Mouse (Mus musculus) liver, embryonic 11.5 days (tissue): ENCODE measurements around the gene Csnk2a1. TPM values are rescaled to one million over a fixed set of nuclear protein-coding genes. Genes with fewer than 3 reads are reported as not detected.

ENCODE experiments used
- ATAC-seq: fragments of 200-750 bp; cut with Nextera tagmentation; replicated peaks from 2 replicates; pipeline ENCODE4 v1.8.0; 2017; ENCODE audit warnings: moderate number of reproducible peaks, mild to moderate bottlenecking, moderate TSS enrichment, moderate library complexity; ENCODE audit not compliant: low FRiP score
- DNase-seq: peaks from one replicate; pipeline ENCODE4 v3.0.0-alpha.2; 2017; ENCODE audit warnings: low spot score
- H3K27ac ChIP-seq: fragments of 300-500 bp; sonication (generic); 2 replicates; pipeline ENCODE4 v1.5.1; 2014; ENCODE audit warnings: mild to moderate bottlenecking, low read depth, low read length, control low read depth
- H3K27me3 ChIP-seq: fragments of 300-500 bp; sonication (generic); replicated peaks from 2 replicates; pipeline ENCODE4 v1.6.1; 2014; ENCODE audit warnings: low read length, mixed read lengths; ENCODE audit not compliant: control insufficient read depth, insufficient read depth
- H3K36me3 ChIP-seq: fragments of 300-500 bp; sonication (generic); 2 replicates; pipeline ENCODE4 v1.6.1; 2014; ENCODE audit warnings: mild to moderate bottlenecking, low read length, moderate library complexity, mixed read lengths; ENCODE audit not compliant: control insufficient read depth, insufficient read depth
- H3K4me1 ChIP-seq: fragments of 300-500 bp; sonication (generic); replicated peaks from 2 replicates; pipeline ENCODE4 v1.6.1; 2014; ENCODE audit warnings: low read length, mixed read lengths; ENCODE audit not compliant: control insufficient read depth, insufficient read depth
- H3K4me2 ChIP-seq: fragments of 300-500 bp; sonication (generic); 2 replicates; pipeline ENCODE4 v1.6.1; 2014; ENCODE audit warnings: mild to moderate bottlenecking, control low read depth, moderate library complexity
- H3K4me3 ChIP-seq: fragments of 300-500 bp; sonication (generic); 2 replicates; pipeline ENCODE4 v1.5.1; 2014; ENCODE audit warnings: low read depth, low read length, control low read depth
- H3K9ac ChIP-seq: fragments of 300-500 bp; sonication (generic); 2 replicates; pipeline ENCODE4 v1.6.1; 2014; ENCODE audit warnings: low read depth, low read length, control low read depth
- H3K9me3 ChIP-seq: fragments of 300-500 bp; sonication (generic); 2 replicates; pipeline ENCODE4 v1.6.1; 2016; ENCODE audit warnings: low read length, inconsistent platforms, mixed read lengths; ENCODE audit not compliant: control insufficient read depth
- WGBS: fragments of 180-500 bp; shearing (Covaris S2); extraction: QIAGEN DNeasy Blood & Tissue Kit; methylation state at CpG from one replicate; pipeline ENCODE4 v1.1.7; 2014; 5-methylcytosine and 5-hydroxymethylcytosine counted together
- polyA plus RNA-seq: library from polyadenylated mRNA; unstranded; fragments of >200 nt; fragmentation: Nextera tagmentation; extraction: Ambion mirVana; gene quantifications from 2 replicates; pipeline ENCODE4 v1.2.1, GENCODE M21; 2014

The Csnk2a1 gene
- 45.1 and 65.2 TPM in 2 replicates for polyA plus RNA-seq

DNA sequence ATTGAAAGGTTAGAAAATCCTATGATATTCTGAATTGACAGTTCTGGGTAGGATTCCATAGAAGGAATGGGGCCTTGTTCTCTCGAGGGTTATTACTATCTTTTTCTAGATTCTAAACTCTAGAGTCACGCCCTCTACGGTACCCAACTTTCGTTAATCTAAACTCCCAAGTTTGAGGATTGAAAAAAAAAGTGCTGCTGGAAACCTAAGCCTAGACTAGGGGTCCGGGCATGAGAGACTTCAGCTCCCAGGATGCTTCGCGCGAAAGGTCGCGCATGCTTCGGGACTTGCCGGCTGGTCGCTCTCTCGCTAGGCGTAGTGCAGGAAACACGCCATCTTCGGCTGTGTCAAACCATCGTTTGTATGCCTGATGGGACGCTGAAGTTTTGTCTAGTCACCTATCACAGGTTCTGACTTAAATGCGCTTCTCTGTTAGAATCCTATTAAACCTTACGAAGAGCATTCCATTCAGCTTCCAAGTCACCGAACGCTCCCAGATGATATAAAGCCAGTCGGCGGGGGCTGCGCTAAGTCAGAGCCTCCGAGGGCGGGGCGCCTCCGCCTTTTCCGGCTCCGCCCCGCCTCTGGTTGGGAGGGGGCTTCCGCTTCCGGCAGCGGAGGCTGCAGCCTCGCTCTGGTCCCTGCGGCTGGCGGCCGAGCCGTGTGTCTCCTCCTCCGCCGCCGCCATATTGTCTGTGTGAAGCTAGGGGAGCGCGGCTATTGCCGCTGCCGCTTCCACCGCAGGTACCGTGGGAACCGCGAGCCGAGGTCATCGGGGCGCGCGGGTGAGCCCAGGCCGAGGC is at the start of gene Csnk2a1:
Csnk2a1 (plus strand) TSS at position 592 of the 803 bp plus-strand sequence.
- Histone ChIP-seq H3K4me3 (peak within 1 kb of the TSS; percentile 79), H3K9ac (peak within 1 kb of the TSS; percentile 89), H3K9me3 (no peaks in the 10 kb centered on the region), H3K4me1 (peaks cover 12% of the 10 kb centered on the region), H3K4me2 (peak within 1 kb of the TSS; percentile 87), H3K36me3 (no peaks in the 10 kb centered on the region; the same call in 1 of the 2 replicates), H3K27me3 (no peaks in the 10 kb centered on the region), H3K27ac (peak within 1 kb of the TSS; percentile 89)
- ATAC-seq: peak; percentile 93
- 3% methylated on average over 58 of the region's 58 CpGs for WGBS
- peak; percentile 92 for DNase-seq

DNA sequence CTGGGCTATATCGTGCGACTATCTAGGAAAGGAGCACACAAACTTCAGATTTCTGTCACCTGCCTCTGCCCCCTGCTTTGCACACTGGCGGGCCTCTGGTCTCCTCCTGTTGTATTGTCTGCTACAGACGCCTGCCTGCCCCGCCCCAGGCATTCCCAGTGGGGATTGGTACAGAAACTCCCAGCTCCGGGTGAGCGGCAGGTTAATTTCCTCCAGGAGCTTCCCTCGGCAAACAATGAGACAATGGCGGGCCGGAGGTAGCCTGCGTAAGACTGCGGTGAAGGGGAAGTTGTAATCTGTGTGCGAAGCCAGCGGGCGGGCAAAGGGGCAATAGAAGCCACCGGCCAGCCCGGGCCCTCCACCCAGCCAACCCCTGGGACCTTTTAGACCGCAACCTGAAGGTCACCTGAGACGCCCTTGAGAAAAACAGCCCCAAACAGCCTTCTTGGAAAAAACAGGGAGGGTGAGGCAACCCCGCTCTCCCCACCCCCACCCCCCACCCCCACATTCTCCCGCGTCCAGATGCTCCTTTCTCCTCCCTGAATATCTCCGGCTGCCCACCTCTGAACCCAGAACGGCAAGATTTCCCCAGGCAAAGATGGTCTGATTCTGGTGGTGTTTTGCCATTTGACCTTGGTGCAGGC is 49.4 kb upstream of the Csnk2a1 start:
- Histone ChIP-seq H3K36me3 (no peaks in the 10 kb centered on the region), H3K4me2 (peak overlapping the region; percentile 13), H3K9ac (no peak overlapping the region), H3K4me1 (no peaks in the 10 kb centered on the region), H3K27me3 (peaks cover 7% of the 10 kb centered on the region), H3K9me3 (no peaks in the 10 kb centered on the region), H3K27ac (no peak overlapping the region), H3K4me3 (no peak overlapping the region)
- WGBS: 17% methylated on average over 24 of the region's 24 CpGs
- no peak for ATAC-seq
- no peak for DNase-seq

DNA sequence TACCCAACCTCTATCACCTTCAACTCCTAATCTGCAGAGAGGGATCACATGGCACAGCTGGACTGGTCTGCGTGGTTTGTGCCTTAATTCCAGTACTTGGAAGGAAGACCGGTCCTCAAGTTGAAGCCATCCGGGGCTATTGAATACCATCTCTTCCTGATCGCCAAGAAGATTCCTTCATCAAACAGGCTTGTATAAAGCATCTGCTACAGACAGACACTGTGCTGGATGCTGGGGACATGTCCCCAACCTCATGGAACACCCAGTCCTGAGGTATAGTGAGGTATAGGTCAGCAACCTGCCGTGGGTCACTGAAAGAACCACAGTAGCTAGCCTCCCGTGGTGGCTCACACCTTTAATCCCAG is 48.9 kb upstream of the Csnk2a1 start:
- ATAC-seq: no peak
- Histone ChIP-seq H3K36me3 (no peaks in the 10 kb centered on the region), H3K27me3 (peaks cover 7% of the 10 kb centered on the region), H3K27ac (no peak overlapping the region), H3K9ac (no peak overlapping the region), H3K9me3 (no peaks in the 10 kb centered on the region), H3K4me2 (no peak overlapping the region; the same call in 1 of the 2 replicates), H3K4me1 (no peaks in the 10 kb centered on the region), H3K4me3 (no peak overlapping the region)
- WGBS: 72% methylated on average over 6 of the region's 6 CpGs
- DNase-seq: no peak

DNA sequence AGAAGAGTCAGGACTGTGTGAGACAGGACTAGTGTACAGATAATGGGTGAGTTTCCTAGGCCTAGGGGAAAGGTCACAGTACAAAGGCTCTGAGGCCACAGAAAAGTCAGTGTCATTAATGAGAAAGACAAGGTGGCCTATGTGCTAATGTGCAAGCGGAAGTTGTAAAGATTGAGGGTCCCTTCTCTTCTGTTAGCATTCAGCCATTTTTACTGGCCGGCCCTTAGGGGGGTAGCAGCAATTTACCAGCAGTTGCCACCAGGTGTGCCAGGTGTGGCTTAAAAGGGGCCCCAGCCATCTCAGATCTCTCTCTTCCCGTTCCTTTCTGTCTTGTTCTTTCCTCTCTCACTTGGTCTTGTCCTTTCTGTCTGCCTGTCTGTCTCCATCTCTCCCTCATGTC is 48.3 kb upstream of the Csnk2a1 start:
- ATAC-seq (no peak), DNase-seq (no peak)
- no peaks in the 10 kb centered on the region for H3K36me3 ChIP-seq
- no peak overlapping the region for H3K4me3 ChIP-seq
- H3K4me1 ChIP-seq: no peaks in the 10 kb centered on the region
- H3K4me2 ChIP-seq: no peak overlapping the region
- H3K27me3 ChIP-seq: peaks cover 7% of the 10 kb centered on the region
- WGBS: 69% methylated on average over 3 of the region's 3 CpGs
- H3K27ac ChIP-seq: no peak overlapping the region
- H3K9ac ChIP-seq: no peak overlapping the region
- H3K9me3 ChIP-seq: no peaks in the 10 kb centered on the region

DNA sequence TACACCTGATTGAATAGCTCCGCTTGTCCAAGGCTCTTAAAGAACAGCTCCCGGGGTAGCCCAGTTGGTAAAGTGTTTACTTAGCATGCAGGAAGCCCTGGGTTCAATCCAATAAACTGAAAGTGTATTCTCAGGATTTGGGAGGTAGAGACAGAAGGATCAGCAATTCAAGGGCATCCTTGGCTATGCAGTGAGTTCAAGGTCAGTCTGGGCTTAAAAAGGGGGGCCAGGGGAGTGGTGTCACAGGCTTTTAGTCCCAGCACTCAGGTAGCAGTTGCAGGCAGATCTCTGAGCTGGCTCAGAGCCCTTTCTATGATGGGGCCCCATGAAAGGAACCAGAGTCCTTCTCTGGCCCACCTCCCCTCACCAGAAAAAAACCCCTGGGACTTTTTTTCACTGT is 47.3 kb upstream of the Csnk2a1 start:
- Histone ChIP-seq H3K36me3 (no peaks in the 10 kb centered on the region), H3K27ac (no peak overlapping the region), H3K9me3 (no peaks in the 10 kb centered on the region), H3K27me3 (peaks cover 7% of the 10 kb centered on the region), H3K9ac (no peak overlapping the region), H3K4me3 (no peak overlapping the region), H3K4me2 (no peak overlapping the region), H3K4me1 (no peaks in the 10 kb centered on the region)
- WGBS: 78% methylated on average over 2 of the region's 2 CpGs
- DNase-seq (no peak), ATAC-seq (no peak)

DNA sequence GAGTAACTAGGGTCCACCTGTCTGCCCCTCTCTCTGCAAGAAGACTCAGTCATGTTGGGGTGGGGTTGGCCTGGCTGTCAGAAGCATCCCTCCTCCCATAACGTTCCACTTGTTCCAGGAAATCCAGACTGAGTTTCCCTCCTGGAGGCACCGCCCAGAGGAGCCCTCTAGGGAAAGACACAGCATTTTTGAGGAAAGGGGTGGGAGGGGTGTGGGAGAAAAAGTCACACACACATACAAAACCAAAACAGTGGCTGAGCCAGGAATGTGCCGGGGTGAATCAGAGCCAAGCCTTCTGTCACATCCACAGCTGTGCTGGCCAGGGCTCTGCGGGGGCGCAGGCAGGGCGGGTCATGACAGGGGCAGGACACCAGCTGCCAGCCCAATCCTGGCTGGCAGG is 46.3 kb upstream of the Csnk2a1 start:
- Histone ChIP-seq H3K36me3 (no peaks in the 10 kb centered on the region), H3K27ac (no peak overlapping the region), H3K9me3 (no peaks in the 10 kb centered on the region), H3K4me3 (no peak overlapping the region), H3K4me2 (no peak overlapping the region), H3K4me1 (no peaks in the 10 kb centered on the region), H3K9ac (no peak overlapping the region), H3K27me3 (peaks cover 7% of the 10 kb centered on the region)
- 69% methylated on average over 6 of the region's 6 CpGs for WGBS
- no peak for ATAC-seq
- DNase-seq: no peak

DNA sequence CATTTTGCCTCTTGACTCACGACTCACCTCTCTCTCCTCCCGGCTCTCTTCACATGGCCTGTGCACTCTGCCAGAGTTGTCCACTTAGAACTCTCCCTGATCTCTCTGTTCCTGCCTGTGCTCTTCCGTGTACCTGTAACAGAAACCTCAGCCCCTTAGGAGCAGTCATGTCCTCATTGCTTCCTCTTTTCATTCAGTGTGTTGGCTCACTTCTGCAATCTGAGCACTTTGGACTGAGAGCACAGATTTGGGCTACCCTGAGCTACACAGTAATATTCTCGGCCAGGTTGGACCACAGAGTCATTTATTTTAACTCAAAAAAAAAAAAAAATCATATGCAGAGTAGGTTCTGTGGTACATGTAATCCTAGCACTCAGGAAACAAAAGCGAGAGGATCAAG is 39.5 kb upstream of the Csnk2a1 start:
- H3K27me3 ChIP-seq: no peaks in the 10 kb centered on the region
- H3K4me1 ChIP-seq: no peaks in the 10 kb centered on the region
- no peaks in the 10 kb centered on the region for H3K36me3 ChIP-seq
- no peak overlapping the region for H3K27ac ChIP-seq
- no peak for ATAC-seq
- H3K9me3 ChIP-seq: no peaks in the 10 kb centered on the region
- no peak overlapping the region for H3K9ac ChIP-seq
- no peak overlapping the region for H3K4me3 ChIP-seq
- H3K4me2 ChIP-seq: no peak overlapping the region
- 66% methylated on average over 5 of the region's 5 CpGs for WGBS
- DNase-seq: no peak

DNA sequence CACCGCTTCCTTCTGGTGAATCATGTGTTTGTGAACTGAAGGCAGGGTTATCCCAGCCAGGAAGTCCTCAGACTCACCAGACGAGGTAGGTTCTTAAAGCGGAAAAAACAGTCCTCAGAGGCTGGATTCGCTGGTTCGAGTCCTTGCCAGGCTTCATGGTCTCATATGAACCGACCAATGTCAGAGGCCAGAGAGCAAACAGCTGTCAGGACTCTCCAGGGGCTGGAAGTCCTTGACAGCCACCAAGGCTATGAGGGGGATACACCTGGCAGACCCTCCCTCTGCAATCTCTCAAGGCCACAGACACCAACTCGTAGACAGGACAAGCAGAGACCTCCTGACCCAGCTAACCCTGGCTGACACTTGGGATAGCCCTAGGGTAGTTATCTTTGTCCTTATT is 37.4 kb upstream of the Csnk2a1 start:
- ATAC-seq: no peak
- H3K9me3 ChIP-seq: no peaks in the 10 kb centered on the region
- no peaks in the 10 kb centered on the region for H3K27me3 ChIP-seq
- no peak overlapping the region for H3K9ac ChIP-seq
- no peaks in the 10 kb centered on the region for H3K36me3 ChIP-seq
- no peak overlapping the region for H3K4me3 ChIP-seq
- WGBS: 45% methylated on average over 7 of the region's 7 CpGs
- no peak for DNase-seq
- no peaks in the 10 kb centered on the region for H3K4me1 ChIP-seq
- no peak overlapping the region for H3K27ac ChIP-seq
- no peak overlapping the region for H3K4me2 ChIP-seq

DNA sequence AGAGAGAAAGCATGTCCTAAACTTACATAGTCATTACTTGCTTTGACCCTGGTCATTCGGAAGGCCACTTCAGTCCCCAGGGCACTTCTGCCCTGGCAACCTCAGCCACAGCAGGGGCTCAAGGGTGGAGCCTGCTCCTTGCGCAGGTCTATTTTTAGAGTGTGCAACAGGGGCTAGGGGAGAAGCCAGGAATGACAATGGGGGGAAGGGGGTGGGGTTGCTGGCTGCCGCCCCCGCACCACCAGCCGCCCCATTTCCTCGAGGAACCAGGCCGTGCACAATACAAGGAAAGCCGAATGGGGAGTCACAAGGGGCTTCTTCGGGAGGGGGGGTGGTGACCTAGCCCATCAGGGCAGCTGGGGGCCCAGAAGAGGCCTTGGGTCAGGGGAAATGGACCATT is 37.0 kb upstream of the Csnk2a1 start:
- Histone ChIP-seq H3K4me1 (no peaks in the 10 kb centered on the region), H3K27ac (no peak overlapping the region), H3K4me2 (no peak overlapping the region), H3K4me3 (no peak overlapping the region), H3K9ac (no peak overlapping the region), H3K9me3 (no peaks in the 10 kb centered on the region), H3K27me3 (no peaks in the 10 kb centered on the region), H3K36me3 (no peaks in the 10 kb centered on the region)
- 56% methylated on average over 9 of the region's 9 CpGs for WGBS
- DNase-seq (no peak), ATAC-seq (no peak)
